Mouse (Mus musculus): ENCODE data around the gene Hyal3. TPM values are rescaled to one million over a fixed set of nuclear protein-coding genes. Genes with fewer than 3 reads are reported as not detected.

Hyal3 gene
- total and polyA plus RNA-seq, 2 experiments = 0.18 to 0.54 TPM

- Histone ChIP-seq H3K79me2 (ENCODE audit: control insufficient read depth, insufficient read depth, low read length) (peaks cover 41% of the 10 kb centered on the region), H3K4me3 (ENCODE audit: insufficient read depth, low read depth, low read length) (peak overlapping the region; percentile 79), H3K27me3 (ENCODE audit: control insufficient read depth, insufficient read depth, low read length) (no peaks in the 10 kb centered on the region), H3K4me1 (ENCODE audit: control insufficient read depth, insufficient read depth, low read length) (peaks cover 14% of the 10 kb centered on the region; the same call in 1 of the 2 replicates), H3K9ac (ENCODE audit: low read depth, low read length) (peak overlapping the region; percentile 93), H3K27ac (replicated peaks; ENCODE audit: insufficient read depth, low read depth, low read length) (peak overlapping the region; percentile 62), H3K36me3 (ENCODE audit: control insufficient read depth, insufficient read depth, low read length) (no peaks in the 10 kb centered on the region)
- 3% methylated on average over 35 of the region's 35 CpGs for whole genome bisulfite sequencing
- peak; percentile 21 for DNase-seq (ENCODE audit: extremely low read depth, low read depth, low spot score)
- no peak for TF ChIP-seq POLR2A (IDR thresholded peaks at IDR 0.05; ENCODE audit: extremely low read depth, insufficient read depth, low read length)
- TF ChIP-seq CTCF (IDR thresholded peaks at IDR 0.05; ENCODE audit: low read depth, low read length) = no peak
These were observed 54.0 kb downstream of the Hyal3 start for GRCm38 (mm10) chr9:107634406-107635278.

- Histone ChIP-seq H3K27me3 (ENCODE audit: control insufficient read depth, insufficient read depth, low read length) (no peaks in the 10 kb centered on the region), H3K4me1 (ENCODE audit: control insufficient read depth, insufficient read depth, low read length) (peaks cover 14% of the 10 kb centered on the region; the same call in 1 of the 2 replicates)
These were observed 54.8 kb downstream of the Hyal3 start, which contains the start of gene Gnai2 for GRCm38 (mm10) chr9:107635279-107636028. TSS of gene Gnai2 (minus strand) at chr9:107635367.

More at GRCm38 (mm10) chr9:107635279-107636028, 54.8 kb downstream of the Hyal3 start, which contains the start of gene Gnai2:
- peak within 1 kb of the TSS; percentile 79 for H3K4me3 ChIP-seq (ENCODE audit: insufficient read depth, low read depth, low read length)
- 4% methylated on average over 38 of the region's 38 CpGs for WGBS
- TF ChIP-seq POLR2A (IDR thresholded peaks at IDR 0.05; ENCODE audit: extremely low read depth, insufficient read depth, low read length) = peak; percentile 87
- TF ChIP-seq CTCF (IDR thresholded peaks at IDR 0.05; ENCODE audit: low read depth, low read length) = no peak
- DNase-seq (ENCODE audit: extremely low read depth, low read depth, low spot score) = peak; percentile 98
- H3K27ac ChIP-seq (replicated peaks; ENCODE audit: insufficient read depth, low read depth, low read length) = peak within 1 kb of the TSS; percentile 62
- H3K79me2 ChIP-seq (ENCODE audit: control insufficient read depth, insufficient read depth, low read length) = peaks cover 36% of the 10 kb centered on the region
- H3K9ac ChIP-seq (ENCODE audit: low read depth, low read length) = peak within 1 kb of the TSS; percentile 93
- no peaks in the 10 kb centered on the region for H3K36me3 ChIP-seq (ENCODE audit: control insufficient read depth, insufficient read depth, low read length)

Other genes starting within 250 kb of the Hyal3 start
- gene Hemk1, start 242.5 kb upstream of the Hyal3 start, total RNA-seq (2014; rRNA removed) = 14.4 and 18.4 TPM in 2 replicates
- gene Hemk1, start 242.5 kb upstream of the Hyal3 start, polyA plus RNA-seq (2012; rRNA removed) = 19.6 and 28.1 TPM in 2 replicates
- gene 6430571L13Rik, start 240.2 kb upstream of the Hyal3 start, total RNA-seq (2014; rRNA removed) = 0.46 and 0.67 TPM in 2 replicates
- gene 6430571L13Rik, start 240.2 kb upstream of the Hyal3 start, polyA plus RNA-seq (2012; rRNA removed) = 1.2 and 1.6 TPM in 2 replicates
- gene Cacna2d2, start 181.2 kb upstream of the Hyal3 start, total RNA-seq (2014; rRNA removed) = not detected in 2 replicates
- gene Cacna2d2, start 181.2 kb upstream of the Hyal3 start, polyA plus RNA-seq (2012; rRNA removed) = not detected in 2 replicates
- gene Tmem115, start 46.9 kb upstream of the Hyal3 start, total RNA-seq (2014; rRNA removed) = 10.9 and 14.0 TPM in 2 replicates
- 40.2 and 47.3 TPM in 2 replicates for gene Tmem115, start 46.9 kb upstream of the Hyal3 start, polyA plus RNA-seq (2012; rRNA removed)
- 11.0 and 11.9 TPM in 2 replicates for gene Cyb561d2, start 38.6 kb upstream of the Hyal3 start, total RNA-seq (2014; rRNA removed)
- 31.0 and 33.7 TPM in 2 replicates for gene Cyb561d2, start 38.6 kb upstream of the Hyal3 start, polyA plus RNA-seq (2012; rRNA removed)
- 18.5 and 21.7 TPM in 2 replicates for gene Nprl2, start 38.6 kb upstream of the Hyal3 start, total RNA-seq (2014; rRNA removed)
- 24.8 and 26.8 TPM in 2 replicates for gene Nprl2, start 38.6 kb upstream of the Hyal3 start, polyA plus RNA-seq (2012; rRNA removed)
- gene Zmynd10, start 33.5 kb upstream of the Hyal3 start, total RNA-seq (2014; rRNA removed) = 0.27 and 0.28 TPM in 2 replicates
- 0.10 and 0.20 TPM in 2 replicates for gene Zmynd10, start 33.5 kb upstream of the Hyal3 start, polyA plus RNA-seq (2012; rRNA removed)
- gene Rassf1, start 29.3 kb upstream of the Hyal3 start, total RNA-seq (2014; rRNA removed) = 6.0 and 6.6 TPM in 2 replicates
- gene Rassf1, start 29.3 kb upstream of the Hyal3 start, polyA plus RNA-seq (2012; rRNA removed) = 5.0 and 7.0 TPM in 2 replicates
- gene Tusc2, start 17.6 kb upstream of the Hyal3 start, total RNA-seq (2014; rRNA removed) = 22.6 and 27.4 TPM in 2 replicates
- 52.8 and 58.1 TPM in 2 replicates for gene Tusc2, start 17.6 kb upstream of the Hyal3 start, polyA plus RNA-seq (2012; rRNA removed)
- gene Hyal2, start 12.9 kb upstream of the Hyal3 start, total RNA-seq (2014; rRNA removed) = 38.4 and 49.0 TPM in 2 replicates
- gene Hyal2, start 12.9 kb upstream of the Hyal3 start, polyA plus RNA-seq (2012; rRNA removed) = 64.1 and 66.3 TPM in 2 replicates
- gene Hyal1, start 3.9 kb upstream of the Hyal3 start, total RNA-seq (2014; rRNA removed) = 33.2 TPM in 2 replicates
- 35.1 and 43.4 TPM in 2 replicates for gene Hyal1, start 3.9 kb upstream of the Hyal3 start, polyA plus RNA-seq (2012; rRNA removed)
- gene Naa80, start 1.9 kb upstream of the Hyal3 start, total RNA-seq (2014; rRNA removed) = 12.3 and 12.8 TPM in 2 replicates
- 88.5 and 130 TPM in 2 replicates for gene Naa80, start 1.9 kb upstream of the Hyal3 start, polyA plus RNA-seq (2012; rRNA removed)
- 21.5 and 32.2 TPM in 2 replicates for gene Ifrd2, start 6.8 kb downstream of the Hyal3 start, total RNA-seq (2014; rRNA removed)
- gene Ifrd2, start 6.8 kb downstream of the Hyal3 start, polyA plus RNA-seq (2012; rRNA removed) = 54.6 and 56.2 TPM in 2 replicates
- 0.13 and 0.37 TPM in 2 replicates for gene Sema3b, start 28.4 kb downstream of the Hyal3 start, total RNA-seq (2014; rRNA removed)
- gene Sema3b, start 28.4 kb downstream of the Hyal3 start, polyA plus RNA-seq (2012; rRNA removed) = 0.68 and 0.83 TPM in 2 replicates
- 31.6 and 44.8 TPM in 2 replicates for gene Gnai2, start 54.5 kb downstream of the Hyal3 start, total RNA-seq (2014; rRNA removed)
- gene Gnai2, start 54.5 kb downstream of the Hyal3 start, polyA plus RNA-seq (2012; rRNA removed) = 117 and 122 TPM in 2 replicates
- 982 and 1,378 TPM in 2 replicates for gene Slc38a3, start 88.7 kb downstream of the Hyal3 start, total RNA-seq (2014; rRNA removed)
- gene Slc38a3, start 88.7 kb downstream of the Hyal3 start, polyA plus RNA-seq (2012; rRNA removed) = 3,567 and 4,585 TPM in 2 replicates
- gene Gnat1, start 98.9 kb downstream of the Hyal3 start, total RNA-seq (2014; rRNA removed) = 3.2 and 6.3 TPM in 2 replicates
- gene Gnat1, start 98.9 kb downstream of the Hyal3 start, polyA plus RNA-seq (2012; rRNA removed) = 5.5 and 7.1 TPM in 2 replicates
- 3.5 and 4.6 TPM in 2 replicates for gene Sema3f, start 129.7 kb downstream of the Hyal3 start, total RNA-seq (2014; rRNA removed)
- gene Sema3f, start 129.7 kb downstream of the Hyal3 start, polyA plus RNA-seq (2012; rRNA removed) = 6.7 and 8.9 TPM in 2 replicates
- gene Rbm5, start 190.2 kb downstream of the Hyal3 start, total RNA-seq (2014; rRNA removed) = 46.2 and 48.3 TPM in 2 replicates
- 18.1 and 31.3 TPM in 2 replicates for gene Rbm5, start 190.2 kb downstream of the Hyal3 start, polyA plus RNA-seq (2012; rRNA removed)